Mouse (Mus musculus): ENCODE measurements around the gene Slc16a1.
"Not testable (repeated sequence)": the region's sequence is repeated elsewhere in the genome, so short reads cannot be mapped to it uniquely, and the experiment has no call there.

Gene Slc16a1

DNA sequence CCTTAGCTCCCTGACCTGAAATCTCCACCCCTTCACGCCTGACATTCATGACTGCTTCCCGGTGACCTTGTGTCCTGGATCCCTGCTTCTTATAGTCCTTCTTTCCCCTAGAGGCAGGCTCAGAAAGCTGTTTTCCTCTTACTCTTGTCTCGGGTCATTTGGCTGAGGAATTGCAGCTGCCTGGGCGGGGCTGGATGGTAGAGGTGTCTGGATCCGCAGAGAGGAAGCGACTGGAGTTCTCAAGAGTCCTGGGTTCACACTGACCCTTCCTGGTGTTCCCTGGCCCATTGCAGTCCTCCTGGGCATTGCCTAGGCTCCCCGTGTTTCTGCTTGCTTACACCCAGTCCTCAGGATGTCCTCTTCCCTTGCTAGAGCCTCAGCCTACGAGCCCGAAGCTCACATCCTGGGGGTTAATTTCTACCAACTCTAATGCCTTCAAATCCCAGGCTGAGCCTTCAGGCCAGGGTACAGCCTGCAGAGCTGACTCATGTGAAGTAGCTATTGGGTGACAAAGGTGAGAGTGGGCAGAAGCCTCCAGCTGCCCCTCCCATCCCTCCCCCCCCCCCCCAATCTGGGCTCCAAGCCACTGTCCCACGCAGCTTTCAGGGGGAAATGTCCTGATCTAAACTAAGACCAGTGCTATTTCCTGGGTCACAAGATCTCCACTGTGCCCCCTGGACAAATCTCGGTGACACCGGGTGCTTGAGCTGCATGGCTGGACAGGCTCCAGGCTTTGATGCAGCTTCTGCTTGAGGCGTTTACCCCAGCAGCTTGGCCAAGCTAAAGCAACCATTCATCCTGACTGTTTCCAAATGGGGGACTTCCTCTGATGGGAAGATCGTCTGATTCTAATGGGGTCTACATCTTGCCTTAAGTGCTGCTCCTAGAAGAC is 36.1 kb downstream of the Slc16a1 start:
- no peak for DNase-seq (ENCODE audit: low read depth)

DNA sequence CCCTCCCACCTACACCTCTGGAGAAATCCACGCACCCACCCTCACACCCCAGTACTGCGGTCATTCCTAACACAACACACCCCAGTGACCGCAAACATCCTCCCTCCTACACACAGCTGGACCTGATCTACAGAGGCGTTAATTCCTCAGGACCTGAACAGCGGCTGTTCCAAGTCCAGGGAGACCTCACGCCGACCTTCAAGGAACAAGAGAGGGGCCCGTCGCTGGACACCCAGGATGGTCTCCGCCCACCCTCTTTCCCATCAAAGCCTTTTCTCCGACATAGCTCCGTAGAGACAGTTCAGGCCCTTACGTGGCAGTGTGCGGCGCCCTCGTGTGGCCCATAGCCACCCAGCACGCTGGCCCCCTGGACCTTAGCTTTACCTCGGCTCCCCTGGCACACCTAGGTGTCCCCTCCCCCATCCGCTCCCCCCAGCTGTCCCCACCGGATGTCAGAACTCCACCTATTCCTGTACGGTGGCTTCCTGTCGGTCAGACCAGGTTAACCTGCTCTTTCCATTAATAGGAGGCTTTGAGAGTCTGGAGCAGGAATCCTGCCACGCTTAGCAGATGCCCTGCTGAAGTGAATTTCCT is 36.9 kb downstream of the Slc16a1 start:
- DNase-seq (ENCODE audit: low read depth): peak; percentile 31

DNA sequence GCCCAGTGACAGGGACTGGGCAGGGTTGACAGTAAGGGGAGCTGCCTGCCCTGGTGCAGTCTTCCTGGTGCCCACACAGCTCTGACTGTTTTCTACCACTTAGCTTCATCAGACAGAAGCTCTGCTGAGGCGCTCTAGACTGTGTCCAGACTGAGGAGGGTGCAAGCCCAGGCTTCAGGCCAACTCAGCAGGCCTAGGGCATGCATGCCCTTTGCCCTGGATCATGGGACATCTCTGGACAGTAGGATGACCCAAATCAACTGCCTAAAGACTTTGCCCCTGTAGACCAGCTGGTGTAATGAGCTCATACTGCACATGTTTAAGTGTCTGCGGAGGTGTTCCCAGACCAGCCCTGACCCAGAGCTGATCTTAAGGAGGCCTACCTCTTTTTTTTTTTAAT is 39.3 kb downstream of the Slc16a1 start:
- DNase-seq (ENCODE audit: low read depth): no peak

DNA sequence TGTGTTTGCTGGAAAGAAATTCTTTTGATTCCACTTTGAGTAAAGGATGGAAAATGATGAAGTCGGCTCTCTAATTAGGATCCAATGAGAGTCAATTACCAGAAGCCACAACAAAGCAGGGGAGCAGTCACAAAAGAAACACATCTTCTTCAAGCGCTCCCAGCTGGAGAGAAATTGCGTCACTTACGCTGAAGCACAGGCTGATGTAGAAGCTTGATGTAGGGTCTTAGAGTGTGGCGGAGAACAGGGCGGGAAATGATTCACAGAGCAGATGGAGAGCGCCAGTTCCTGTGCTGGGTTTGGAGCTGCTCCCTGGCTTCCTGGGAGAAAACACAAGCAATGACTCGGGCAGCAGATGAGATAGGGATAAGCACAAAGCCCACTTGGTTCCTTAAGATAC is 40.4 kb downstream of the Slc16a1 start:
- DNase-seq (ENCODE audit: low read depth): no peak

DNA sequence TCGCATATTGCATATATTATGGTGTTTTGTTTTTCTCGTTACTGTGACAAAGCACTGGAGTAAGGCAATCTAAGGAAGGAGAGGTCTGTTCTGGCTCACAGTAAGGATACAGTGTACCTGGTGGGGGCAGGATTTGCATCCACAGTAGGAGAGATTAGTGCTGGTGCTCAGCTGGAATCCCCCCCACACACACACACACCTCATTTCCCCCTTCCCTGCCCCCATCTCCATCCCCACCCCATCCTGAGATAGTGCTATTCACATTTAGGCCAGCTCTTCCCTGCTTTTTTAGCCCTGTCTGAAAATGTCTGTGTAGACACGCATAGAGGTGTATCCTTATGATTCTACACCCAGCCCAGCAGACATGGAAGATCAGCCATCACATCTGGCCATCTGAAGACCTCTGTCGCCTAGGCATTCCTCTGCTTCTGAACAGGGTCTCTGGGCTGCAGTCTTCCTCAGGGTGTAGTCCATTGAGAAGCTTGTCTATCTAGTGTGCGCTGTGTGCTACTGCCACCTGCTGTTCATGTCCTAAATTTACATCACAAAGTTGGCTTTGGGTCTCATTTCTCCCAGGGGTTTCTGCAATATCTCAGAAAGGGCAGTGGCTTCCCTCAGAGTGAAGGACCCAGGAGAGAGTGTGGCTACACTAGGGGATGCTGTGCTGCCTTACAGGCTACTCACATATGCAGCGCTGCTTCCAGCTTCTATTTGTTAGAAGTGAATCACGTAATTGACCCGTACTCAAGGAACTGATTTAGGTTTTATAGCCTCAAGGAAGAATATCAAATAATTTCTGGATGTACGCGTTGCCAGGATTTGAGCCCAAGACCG is 44.4 kb downstream of the Slc16a1 start:
- peak; percentile 50 for DNase-seq (ENCODE audit: low read depth)

DNA sequence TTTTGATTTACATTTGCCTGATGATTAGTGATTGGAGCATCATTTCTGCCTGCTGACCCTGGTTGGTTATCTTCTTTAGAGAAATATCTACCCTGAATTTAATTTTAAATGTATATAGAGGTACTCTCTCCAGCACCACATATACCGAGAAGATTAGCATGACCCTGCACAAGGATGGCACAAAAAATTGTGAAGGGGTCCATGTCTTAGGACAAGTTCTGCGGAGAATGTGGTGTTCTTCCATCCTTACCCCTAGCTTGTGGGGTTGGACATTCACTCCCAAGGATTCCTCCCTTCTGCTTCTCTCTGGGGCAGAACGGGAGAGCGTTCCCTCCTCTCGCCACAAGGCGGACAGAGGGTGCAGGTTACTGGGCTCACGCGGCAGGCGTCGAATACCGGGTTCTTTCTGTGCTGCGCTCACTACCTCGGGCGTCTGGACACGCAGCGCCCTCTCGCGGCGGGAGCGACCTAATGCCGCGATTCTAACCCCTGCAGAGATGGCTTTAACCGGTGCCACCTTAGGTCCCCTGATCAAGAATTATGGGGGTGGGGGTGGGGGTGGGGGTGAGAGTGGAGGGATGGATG is 62.4 kb downstream of the Slc16a1 start:
- DNase-seq (ENCODE audit: low read depth): peak; percentile 84

DNA sequence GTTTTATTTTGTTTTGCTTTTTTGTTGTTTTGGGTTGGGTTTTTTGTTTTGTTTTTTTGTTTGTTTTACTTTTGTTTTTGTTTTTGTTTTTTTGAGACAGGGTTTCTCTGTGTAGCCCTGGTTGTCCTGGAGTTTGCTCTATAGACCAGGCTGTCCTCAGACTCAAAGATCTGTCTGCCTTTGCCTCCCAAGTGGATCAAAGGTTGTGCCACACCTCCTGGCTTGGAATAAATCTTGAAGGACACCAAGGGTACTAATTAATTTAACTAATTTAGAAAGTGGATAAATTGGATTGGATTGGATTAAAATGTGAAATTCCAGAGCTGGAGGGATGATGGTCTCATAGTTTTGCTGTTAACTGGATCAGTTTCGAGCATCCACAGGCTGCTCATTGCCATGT is 63.3 kb downstream of the Slc16a1 start:
- no peak for DNase-seq (ENCODE audit: low read depth)

DNA sequence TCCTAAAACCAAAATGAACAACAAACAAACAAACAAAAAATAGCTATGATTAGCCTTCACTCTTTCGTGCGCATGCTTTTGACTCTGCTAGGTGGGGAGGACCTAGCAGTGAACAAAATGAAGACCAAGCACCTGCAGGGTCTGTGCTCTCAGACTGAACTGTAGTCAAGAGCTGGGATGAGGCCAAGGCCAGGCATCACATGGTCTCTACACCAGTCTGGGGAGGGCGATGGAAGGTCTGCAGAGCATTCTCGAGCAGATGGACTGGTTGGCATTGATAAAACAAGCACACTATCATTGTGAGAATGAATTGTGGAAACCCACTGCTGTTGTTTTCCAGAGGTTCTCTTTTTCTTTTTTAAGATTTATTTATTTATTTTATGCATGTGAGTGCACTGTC is 65.5 kb downstream of the Slc16a1 start:
- DNase-seq (ENCODE audit: low read depth): no peak

DNA sequence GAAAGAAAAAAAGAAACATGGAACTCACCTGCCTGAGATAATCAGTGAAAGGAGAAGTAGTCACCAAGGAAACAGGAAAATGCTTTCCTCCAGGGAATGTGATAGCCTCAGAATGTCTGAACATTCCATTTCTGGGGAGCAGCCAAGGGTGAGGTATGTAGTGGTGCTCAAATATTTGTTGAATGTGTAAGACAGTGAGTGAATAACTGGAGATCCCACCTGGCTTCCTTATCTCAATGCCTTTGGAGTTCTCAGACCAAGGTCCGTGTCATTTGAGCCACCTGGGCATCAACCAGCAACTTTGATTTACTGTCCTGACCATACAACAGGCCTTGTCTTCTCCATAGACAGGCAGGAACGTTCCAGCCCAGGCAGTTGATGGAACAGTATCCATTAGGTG is 68.0 kb downstream of the Slc16a1 start:
- DNase-seq (ENCODE audit: low read depth): no peak

DNA sequence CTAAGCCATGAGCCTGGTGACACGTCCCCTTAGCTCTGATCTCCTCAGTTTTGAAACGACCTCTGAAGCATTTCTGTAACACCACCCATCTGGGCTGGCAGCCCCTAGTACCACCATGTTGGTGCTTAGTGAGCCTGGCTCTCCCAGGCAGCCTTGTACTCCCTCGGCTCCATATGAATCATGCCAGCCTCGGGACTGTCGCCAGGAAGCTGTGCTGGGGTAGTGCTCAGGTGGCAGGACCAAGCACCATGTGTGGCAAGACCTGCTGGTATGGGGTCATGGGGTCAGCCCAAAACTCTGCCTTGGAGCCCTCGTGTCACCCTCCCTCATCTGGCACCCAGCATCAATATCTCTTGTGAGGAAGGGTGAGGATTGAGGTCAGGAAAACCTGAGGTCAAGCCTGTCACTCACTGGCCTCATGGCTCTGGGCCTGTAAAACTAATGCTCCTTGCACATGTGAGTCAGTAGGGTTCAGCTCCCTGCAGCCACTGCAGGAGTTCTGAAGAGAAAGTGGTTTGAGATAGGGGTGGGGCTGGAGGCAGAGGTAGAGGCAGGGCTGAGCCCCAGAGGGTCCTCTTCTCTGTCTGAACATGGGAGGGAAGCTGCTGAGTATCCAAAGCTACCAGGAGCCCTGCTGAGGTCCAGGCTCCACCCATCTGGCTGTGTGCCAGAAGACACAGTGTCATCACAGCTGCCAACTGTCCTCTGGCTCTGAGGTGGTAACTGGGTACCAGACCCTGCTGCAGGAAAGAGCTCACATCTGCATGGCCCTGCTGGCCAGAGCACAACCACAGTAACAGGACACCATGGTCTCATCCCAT is 68.7 kb downstream of the Slc16a1 start:
- DNase-seq (ENCODE audit: low read depth): not testable (repeated sequence)

DNA sequence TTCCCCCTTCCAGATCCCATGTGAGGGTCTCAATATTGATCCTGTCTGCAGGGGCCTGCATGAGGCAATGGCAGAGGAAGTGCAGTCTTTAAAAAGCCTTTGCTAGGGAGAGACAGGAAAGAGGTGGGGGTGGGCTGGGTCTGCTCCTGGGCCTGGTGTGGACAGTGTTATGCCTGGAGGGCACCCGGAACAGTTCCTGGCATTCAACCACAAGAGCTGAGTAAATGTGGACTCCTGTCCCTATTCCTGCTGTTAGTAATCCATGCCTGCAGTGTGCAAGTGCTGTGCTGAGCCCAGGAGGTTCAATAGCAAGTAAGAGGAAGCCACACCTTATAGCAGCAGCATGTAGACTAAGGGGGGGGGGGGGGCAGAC is 69.3 kb downstream of the Slc16a1 start:
- not testable (repeated sequence) for DNase-seq (ENCODE audit: low read depth)
